Mouse (Mus musculus) left cerebral cortex, postnatal 14 days (tissue): Measurements from ENCODE around the gene Chrna5. TPM values are rescaled to one million over a fixed set of nuclear protein-coding genes. Genes with fewer than 3 reads are reported as not detected.
"Not testable (repeated sequence)": the region's sequence is repeated elsewhere in the genome, so short reads cannot be mapped to it uniquely, and the experiment has no call there.

ENCODE experiments used
- DNase-seq, 2 experiments: peaks; one replicate each; pipeline ENCODE4 v3.0.0; 2021 to 2022; ENCODE audit warnings: low spot score in 2 of 2, mixed read lengths in 1 of 2
- intact Hi-C: fragments of 180-260 bp; cut with DNase I; formaldehyde crosslinking; loops from one replicate; pipeline ENCODE4 v1.15.1; 2025
- long read RNA-seq, 2 experiments: library from polyadenylated mRNA; stranded (forward); transcript quantifications; one replicate each; pipeline ENCODE4 v2.0.0; 2021
- total RNA-seq, 2 experiments: library from RNA; stranded (reverse); gene quantifications; 2 replicates each; pipeline ENCODE4 v1.2.3; 2021

Chrna5 gene
- 1 to 10 TPM; 5.2 to 5.8 TPM for total RNA-seq
- long read RNA-seq, experiment 1, transcript Chrna5-202 (6 exons, 1,737 nt) = major isoform, 7 of 8 reads
- long read RNA-seq, experiment 1, partial matches to known transcripts = 0 of 8 reads
- long read RNA-seq, experiment 1, other reads (novel, unspliced or antisense) = 1 of 8 reads
- long read RNA-seq, experiment 2, partial matches to known transcripts = 1 of 3 reads
- long read RNA-seq, experiment 2, other reads (novel, unspliced or antisense) = 2 of 3 reads

DNA sequence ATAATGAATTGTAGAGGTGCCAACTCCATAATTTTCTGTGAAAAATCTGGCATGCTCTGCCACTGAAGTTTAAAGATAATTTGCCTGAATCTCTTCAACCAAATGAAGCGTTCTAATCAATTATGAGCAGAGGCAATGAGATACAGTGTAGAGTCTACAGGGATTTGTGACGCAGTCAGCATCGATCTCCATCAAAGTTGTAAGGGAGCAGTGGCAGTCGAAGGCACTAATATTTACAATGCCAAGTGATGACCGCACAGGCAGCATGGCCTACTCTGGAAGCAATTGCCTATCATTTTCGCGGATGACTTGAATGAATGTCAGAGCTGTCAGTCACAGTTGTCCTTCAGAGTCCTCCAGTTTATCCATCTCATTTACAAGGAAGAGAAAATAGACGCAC is at the start of gene Chrna5:
Gene Chrna5, plus strand, starts transcription at position 207 of the 400 bp plus-strand sequence.
- intact Hi-C loops = no loop called here
- DNase-seq = no peak

- no peak for DNase-seq
- intact Hi-C loops = no loop called here
Measured at GRCm38 (mm10) chr9:54931765-54932164, 48.9 kb upstream of the Chrna5 start.

- no peak for DNase-seq
- intact Hi-C loops = no loop called here
Measured at GRCm38 (mm10) chr9:54932379-54932778, 48.3 kb upstream of the Chrna5 start.

GRCm38 (mm10) chr9:54942071-54942470 is 38.6 kb upstream of the Chrna5 start:
- intact Hi-C loops = no loop called here
- no peak for DNase-seq

DNA sequence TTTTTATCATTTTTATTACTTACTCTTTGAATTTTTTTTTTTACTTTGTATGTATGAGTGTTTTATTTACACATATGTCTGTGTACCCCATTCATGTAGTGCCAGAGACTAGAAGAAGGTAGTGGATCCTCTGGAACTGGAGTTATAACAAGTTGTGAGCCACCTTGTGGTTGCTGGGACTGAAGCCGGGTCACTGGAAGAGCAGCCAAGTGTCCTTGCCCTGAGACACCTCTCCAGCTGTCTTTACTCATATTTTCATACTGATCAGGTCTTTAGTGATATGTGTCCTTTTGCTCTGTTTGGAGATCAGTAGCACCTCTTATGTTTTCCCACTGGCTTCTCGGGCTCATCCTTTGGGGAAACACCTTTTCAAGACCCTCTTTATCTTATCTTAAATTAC is 36.2 kb upstream of the Chrna5 start:
- intact Hi-C loops = no loop called here
- no peak for DNase-seq

- intact Hi-C loops = no loop called here
- peak in 1 of 2 experiments; percentile 31 for DNase-seq
Measured at GRCm38 (mm10) chr9:54946256-54946655, 34.4 kb upstream of the Chrna5 start.

- intact Hi-C loops = no loop called here
- no peak for DNase-seq
Measured at GRCm38 (mm10) chr9:54949465-54949864, 31.2 kb upstream of the Chrna5 start.

GRCm38 (mm10) chr9:54950162-54950561 is 30.5 kb upstream of the Chrna5 start:
- intact Hi-C loops = loop anchor here (5.0 kb wide), 1 partner anchor 33 kb away; the partner anchor contains the start of gene Hykk
- DNase-seq = not testable (repeated sequence)

DNA sequence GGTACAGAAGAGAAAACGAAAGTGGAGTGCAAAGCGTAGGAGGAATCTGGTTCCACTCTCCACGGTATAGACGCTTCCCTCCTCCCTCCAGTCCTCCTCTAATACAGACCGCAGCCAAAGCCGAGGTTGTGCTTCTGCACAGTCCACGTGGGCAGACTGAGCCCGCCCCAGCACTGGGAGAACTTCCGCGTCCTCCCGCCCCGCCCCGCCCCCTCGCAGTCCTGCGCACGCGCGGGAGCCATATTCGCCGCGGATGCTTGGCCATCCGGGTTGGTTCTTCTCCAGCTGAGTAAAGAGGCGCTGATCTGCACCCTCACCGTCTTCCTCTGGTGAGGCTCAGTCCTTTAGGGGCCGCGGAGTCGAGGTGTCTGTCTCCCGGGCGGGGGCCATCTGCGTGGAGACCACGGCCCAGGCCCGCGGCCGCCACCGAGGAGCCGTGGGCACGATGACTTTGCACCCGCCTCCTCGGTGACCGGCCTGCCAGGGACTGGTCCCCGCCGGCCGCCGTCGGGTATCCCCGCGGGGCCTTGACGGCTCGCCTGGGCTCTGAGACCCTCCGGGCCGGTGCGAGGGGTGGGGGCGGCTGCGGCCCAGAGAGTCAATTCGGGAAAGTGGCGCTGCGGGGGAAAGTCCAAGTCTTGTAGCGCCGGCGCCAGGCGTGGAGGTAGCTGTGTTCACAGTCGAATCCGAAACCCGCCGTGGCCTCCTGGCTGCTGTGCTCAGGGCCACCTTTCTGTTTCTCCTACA is 29.9 kb upstream of the Chrna5 start, which contains the start of the genes Psma4 and AY074887:
Gene Psma4, plus strand, starts transcription at position 216 of the 747 bp plus-strand sequence.
Gene AY074887, minus strand, starts transcription at position 424 of the 747 bp plus-strand sequence.
- intact Hi-C loops = loop anchor here (5.0 kb wide), 1 partner anchor 33 kb away; the partner anchor contains the start of gene Hykk
- peak; percentile 85 to 89 for DNase-seq

DNA sequence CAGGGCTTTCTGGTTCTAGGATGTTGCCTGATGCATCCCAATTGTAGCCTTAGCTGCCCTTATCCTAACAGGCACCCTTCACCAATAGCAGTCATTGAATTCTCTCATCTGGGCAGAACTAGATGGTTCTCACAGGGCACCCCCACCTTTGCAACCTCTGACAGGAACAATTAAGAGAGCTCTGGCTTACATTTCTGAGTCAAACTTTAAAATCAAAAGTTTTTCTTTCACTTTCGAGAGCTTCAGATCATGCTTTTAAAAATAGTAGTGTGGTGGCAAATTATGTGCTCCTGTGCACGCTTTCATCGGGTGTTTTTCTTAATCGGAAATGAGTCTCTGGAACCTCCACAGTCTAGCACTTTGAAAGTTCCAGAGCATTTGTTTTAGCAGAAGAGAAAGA is 19.6 kb upstream of the Chrna5 start:
- intact Hi-C loops = no loop called here
- DNase-seq = no peak

GRCm38 (mm10) chr9:54963669-54964068 is 17.0 kb upstream of the Chrna5 start:
- intact Hi-C loops = no loop called here
- no peak for DNase-seq

DNA sequence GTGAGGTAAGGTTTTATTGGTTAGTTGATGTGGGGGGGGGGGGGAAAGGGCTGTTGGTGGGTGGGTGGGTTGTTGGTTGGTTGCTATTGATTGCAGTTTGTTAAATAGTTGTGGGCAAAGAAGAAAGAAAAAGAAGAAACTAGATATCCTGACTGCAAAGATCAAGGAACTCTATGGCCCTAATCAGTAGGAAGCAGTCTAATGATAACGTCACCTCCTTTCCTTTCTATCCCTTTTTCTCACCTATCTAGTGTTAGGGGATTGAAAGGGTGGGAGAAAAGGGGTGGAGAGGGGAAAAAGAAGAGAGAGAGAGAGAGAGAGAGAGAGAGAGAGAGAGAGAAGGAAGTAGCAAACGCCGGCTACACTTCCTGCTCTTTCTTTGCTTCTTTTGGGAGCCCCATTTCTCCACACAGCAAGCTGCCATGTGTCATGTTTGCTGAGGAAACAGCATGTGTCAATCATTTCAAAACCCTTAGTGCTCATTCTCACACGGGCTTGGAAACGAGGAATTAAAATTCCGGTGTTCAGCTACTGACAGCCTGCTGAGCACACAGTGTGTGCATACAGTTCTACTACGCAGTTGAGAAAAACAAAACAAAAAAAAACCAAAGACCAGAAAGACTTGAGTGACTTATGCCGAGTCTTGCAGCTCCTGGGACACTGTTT is 10.6 kb upstream of the Chrna5 start:
- DNase-seq = no peak
- intact Hi-C loops = no loop called here

DNA sequence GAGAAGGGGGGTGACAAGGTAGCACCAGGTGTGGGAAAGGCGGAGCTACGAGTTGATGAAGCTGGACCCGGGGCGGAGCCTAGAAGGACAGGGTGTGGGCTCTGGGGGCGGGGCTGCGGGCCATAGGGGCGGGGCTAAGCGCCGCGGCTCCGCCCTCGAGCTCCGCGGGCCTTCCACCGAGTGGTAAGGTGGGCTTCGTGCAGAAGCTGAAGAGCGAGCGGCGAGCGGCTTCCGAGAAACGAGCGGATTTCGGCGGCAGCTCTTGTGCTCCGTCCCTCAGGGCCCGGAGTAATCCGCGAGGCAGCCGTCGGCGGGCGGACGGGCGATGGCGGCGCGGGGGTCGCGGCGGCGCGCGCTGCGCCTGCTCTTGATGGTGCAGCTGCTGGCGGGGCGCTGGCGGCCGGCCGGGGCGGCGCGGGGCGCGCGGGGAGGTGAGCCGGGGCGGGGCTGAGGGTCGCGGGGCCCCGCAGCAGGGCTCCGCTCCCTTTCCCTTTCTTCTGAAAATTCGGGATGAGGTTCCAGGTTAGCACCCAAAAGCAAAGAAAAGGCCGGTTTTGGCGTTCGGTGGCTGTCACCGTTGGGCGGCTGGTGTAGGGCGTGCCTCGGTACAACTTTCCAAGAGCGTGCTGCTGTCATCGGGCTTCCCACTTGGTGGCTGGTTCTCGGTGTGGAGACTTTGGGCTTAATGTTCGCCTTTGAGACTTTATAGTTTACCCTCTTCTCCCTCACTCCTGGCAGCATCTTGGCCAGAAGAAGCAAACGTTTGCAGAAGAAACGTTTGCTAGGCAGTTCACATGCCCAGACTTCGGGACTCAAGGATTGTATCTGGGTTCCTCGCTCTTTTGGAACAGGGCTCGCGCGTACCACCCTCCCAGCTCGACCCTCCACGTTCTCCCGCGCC is 861 bp downstream of the Chrna5 start:
- no peak for DNase-seq
- intact Hi-C loops = no loop called here

GRCm38 (mm10) chr9:54982401-54982800 is 1.7 kb downstream of the Chrna5 start:
- DNase-seq = no peak
- intact Hi-C loops = no loop called here

DNA sequence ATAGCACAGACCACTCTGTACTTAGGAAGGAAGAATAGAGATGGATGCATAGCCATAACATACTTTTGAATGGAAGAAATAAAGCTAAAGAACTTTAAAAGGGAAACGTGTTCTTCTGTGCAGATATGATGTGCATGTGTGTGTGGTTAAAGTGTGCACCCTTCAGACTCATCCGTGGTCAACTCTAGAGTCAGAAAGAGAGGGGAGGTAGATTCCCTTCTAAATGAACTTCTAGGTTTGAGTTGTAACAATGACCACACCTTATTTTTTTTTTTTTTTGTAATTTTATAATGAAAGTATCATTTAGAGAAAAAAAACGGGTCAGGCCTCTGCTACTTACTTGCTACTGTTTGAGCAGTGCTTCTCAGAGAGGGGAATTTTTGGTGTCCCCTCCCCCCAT is 9.7 kb downstream of the Chrna5 start:
- intact Hi-C loops = no loop called here
- no peak for DNase-seq

DNA sequence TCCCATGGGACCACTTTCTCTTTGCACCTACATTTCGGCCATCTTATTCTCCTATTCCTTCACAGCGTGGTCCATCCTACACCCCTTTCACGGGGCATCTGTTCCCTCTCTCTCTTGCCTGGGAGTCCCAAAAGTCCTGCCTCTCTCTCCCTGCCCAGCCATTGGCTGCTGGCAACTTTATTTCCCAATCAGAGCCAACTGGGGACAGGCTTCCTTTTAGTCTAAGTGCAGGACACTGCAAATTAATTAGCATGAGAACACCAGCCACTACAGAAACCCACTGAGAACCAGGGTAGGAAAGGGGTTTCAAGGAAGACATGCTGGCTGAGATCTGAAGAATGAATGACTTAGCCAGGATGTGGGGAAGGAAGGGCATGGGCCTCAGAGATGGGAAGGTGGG is 13.7 kb downstream of the Chrna5 start:
- DNase-seq = no peak
- intact Hi-C loops = no loop called here

DNA sequence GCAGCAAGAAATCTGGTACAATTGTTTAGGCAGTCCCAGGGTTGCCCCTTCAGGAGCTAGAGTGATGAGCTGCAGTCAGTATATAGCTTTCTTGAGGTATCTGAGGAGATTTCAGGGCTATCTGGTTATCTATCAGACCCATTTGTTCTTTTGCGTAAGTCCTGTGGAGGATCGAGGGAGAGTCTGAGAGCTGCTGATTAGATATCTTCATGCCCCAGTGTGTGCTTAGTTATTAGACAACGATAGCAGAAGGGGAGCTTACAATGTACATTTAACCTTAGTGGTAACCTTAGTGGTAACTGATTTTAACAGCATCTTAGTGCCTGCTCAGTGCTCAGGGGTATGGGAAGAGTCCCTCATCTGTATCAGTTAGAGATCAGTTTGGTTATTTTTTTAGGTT is 15.0 kb downstream of the Chrna5 start:
- no peak for DNase-seq
- intact Hi-C loops = no loop called here

DNA sequence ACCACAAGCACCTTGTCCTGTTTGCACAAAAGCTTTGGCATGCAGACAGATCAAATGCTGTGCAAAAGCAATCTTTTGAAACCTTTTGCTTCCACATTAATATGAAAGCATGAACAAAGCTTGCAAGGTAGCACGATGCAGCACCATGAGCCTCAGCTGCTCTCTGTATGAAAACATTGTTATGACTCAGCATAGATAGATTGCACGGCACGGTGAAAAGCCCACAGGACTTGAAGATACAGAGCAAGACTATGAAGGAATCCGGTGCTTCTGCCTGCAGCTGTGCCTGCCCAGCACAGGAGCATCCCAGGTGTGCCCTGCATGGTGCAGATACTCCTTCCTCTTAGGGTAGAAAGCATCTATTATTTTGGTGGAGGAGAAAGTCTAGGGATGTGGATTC is 22.9 kb downstream of the Chrna5 start:
- intact Hi-C loops = no loop called here
- DNase-seq = no peak

DNA sequence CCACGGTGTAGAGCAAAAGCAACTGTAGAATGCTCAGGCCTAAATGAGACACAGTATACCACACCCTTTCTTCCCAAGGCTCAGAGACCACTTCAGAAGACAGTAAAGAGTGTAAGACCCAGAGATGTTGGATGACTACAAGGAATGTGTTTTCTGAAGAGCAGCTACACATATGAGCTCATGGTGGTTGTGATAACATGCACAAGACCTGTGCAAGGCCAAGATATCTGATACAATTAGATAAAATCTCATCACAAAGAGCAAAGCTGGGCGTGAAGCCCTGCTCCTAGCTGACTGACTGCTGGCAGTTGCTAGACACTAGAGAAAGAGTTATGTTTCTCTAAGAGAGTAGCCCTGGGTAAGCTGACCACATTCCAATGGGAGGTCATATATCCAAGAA is 29.0 kb downstream of the Chrna5 start:
- no peak for DNase-seq
- intact Hi-C loops = no loop called here
